Mouse (Mus musculus) mature B cell (primary cell): ENCODE measurements around the gene Fancd2.

Experiments used
- in situ Hi-C: fragments of 300-500 bp; cut with MboI; formaldehyde crosslinking; loops from 2 replicates; pipeline ENCODE4 v1.14.3; 2019

Gene Fancd2

GRCm38 (mm10) chr6:113612258-113612969, 80.9 kb downstream of the Fancd2 start:
- in situ Hi-C loops, result no loop called here

GRCm38 (mm10) chr6:113614152-113614551, 82.7 kb downstream of the Fancd2 start:
- in situ Hi-C loops, result no loop called here

- in situ Hi-C loops, result no loop called here
Observed at GRCm38 (mm10) chr6:113614997-113615396, 83.5 kb downstream of the Fancd2 start.

GRCm38 (mm10) chr6:113615489-113615888, 84.0 kb downstream of the Fancd2 start:
- in situ Hi-C loops, result no loop called here

GRCm38 (mm10) chr6:113623386-113623785, 91.9 kb downstream of the Fancd2 start:
- in situ Hi-C loops, result no loop called here

GRCm38 (mm10) chr6:113623941-113624751, 92.7 kb downstream of the Fancd2 start, which contains the start of gene Vhl:
Gene Vhl (plus strand): TSS chr6:113623959.
- in situ Hi-C loops, result no loop called here

GRCm38 (mm10) chr6:113624989-113625770, 93.7 kb downstream of the Fancd2 start:
- in situ Hi-C loops, result no loop called here

- in situ Hi-C loops, result no loop called here
Observed at GRCm38 (mm10) chr6:113630322-113630721, 98.8 kb downstream of the Fancd2 start.

- in situ Hi-C loops, result no loop called here
Observed at GRCm38 (mm10) chr6:113632863-113633262, 101.4 kb downstream of the Fancd2 start.

GRCm38 (mm10) chr6:113638302-113639040, 107.0 kb downstream of the Fancd2 start, which contains the start of gene Irak2:
Gene Irak2 (plus strand): TSS chr6:113638467.
- in situ Hi-C loops, result loop anchor here (5.0 kb wide), 1 partner anchor 39 kb away; no protein-coding TSS in a partner anchor

GRCm38 (mm10) chr6:113639201-113639600, 107.7 kb downstream of the Fancd2 start:
- in situ Hi-C loops, result loop anchor here (5.0 kb wide), 1 partner anchor 38 kb away; no protein-coding TSS in a partner anchor

GRCm38 (mm10) chr6:113642605-113643004, 111.1 kb downstream of the Fancd2 start:
- in situ Hi-C loops, result no loop called here

- in situ Hi-C loops, result no loop called here
Observed at GRCm38 (mm10) chr6:113643021-113643420, 111.5 kb downstream of the Fancd2 start.

GRCm38 (mm10) chr6:113643967-113644366, 112.5 kb downstream of the Fancd2 start:
- in situ Hi-C loops, result no loop called here

- in situ Hi-C loops, result no loop called here
Observed at GRCm38 (mm10) chr6:113644808-113645207, 113.3 kb downstream of the Fancd2 start.
